Mouse (Mus musculus): ENCODE results near the gene Phactr3.

DNA sequence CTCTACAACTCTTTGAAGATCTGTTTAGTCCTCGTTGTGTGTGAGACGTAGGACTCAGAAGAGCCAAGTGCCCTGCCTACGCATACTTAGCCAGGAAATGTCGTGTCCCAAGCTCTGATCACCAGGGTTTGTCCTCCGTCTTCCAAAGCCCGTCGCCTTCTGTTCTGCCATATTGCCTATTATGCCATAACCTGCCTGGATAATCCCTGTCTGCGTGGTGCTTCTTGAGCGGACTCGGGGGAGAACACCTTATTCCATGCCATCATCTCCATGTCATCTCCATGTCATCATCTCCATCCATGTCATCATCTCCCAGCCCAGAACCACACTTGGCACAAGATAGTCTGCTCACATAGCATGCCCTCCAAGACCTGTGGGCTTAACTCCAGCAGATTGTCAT, 207.3 kb downstream of the Phactr3 start:
- TF ChIP-seq CTCF (IDR thresholded peaks at IDR 0.05) (no peak), POLR2A (IDR thresholded peaks at IDR 0.05; ENCODE audit: insufficient read depth, low read depth, low read length) (no peak), EP300 (IDR thresholded peaks at IDR 0.05; ENCODE audit: insufficient read depth, low read depth, low read length) (no peak)

All from heart, adult 2 months (tissue).